8 mouse cellular contexts compared by ENCODE assay signal in the genomic region with DNA sequence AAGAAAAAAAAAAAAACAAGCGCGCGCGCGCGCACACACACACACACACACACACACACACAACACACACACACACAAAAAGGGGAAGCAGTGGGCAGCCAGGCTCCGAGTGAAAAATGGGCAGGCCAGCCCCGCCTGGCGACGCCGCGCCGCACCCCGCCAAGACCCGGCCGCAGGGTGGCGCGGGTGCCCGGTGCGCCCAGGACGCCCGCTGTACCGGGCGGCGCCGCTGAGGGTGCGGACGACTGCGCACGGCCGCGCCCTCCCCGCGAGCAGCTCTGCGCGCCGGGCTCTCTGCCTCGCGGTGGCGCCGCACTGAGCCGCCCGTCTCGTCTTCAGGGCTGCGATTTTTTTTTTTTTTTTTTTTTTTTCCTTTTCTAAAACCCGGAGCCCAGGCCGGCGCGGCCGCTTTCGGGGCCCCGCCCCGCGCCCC. TPM values are rescaled to one million over a fixed set of nuclear protein-coding genes. Genes with fewer than 3 reads are reported as not detected.
DNase-seq lines count a peak whose midpoint lies in the region; ATAC-seq and TF ChIP-seq lines count a peak whose summit lies in the region.

No protein-coding gene starts in this region.

- H3K4me3 ChIP-seq in forebrain, postnatal 0 days (ENCODE audit: low read depth, low read length) = peak overlapping the region; percentile 47
- peak overlapping the region; percentile 82 for H3K4me3 ChIP-seq in stomach, embryonic 15.5 days (replicated peaks)

- H3K36me3 ChIP-seq in forebrain, postnatal 0 days (ENCODE audit: insufficient read depth) = no peaks in the 10 kb centered on the region
- no peaks in the 10 kb centered on the region for H3K36me3 ChIP-seq in stomach, embryonic 15.5 days

- peak; percentile 60 for ATAC-seq in forebrain, postnatal 0 days
- peak; percentile 29 for ATAC-seq in megakaryocyte progenitor cell, adult 5-6 weeks (replicated peaks; ENCODE audit: poor library complexity)
- ATAC-seq in stomach, embryonic 15.5 days (ENCODE audit: insufficient read depth, low FRiP score, low read depth) = peak; percentile 19

- H3K4me1 ChIP-seq in forebrain, postnatal 0 days (ENCODE audit: insufficient read depth) = peaks cover 9% of the 10 kb centered on the region; the same call in 1 of the 2 replicates
- peaks cover 31% of the 10 kb centered on the region for H3K4me1 ChIP-seq in stomach, embryonic 15.5 days

- peak; percentile 68 for DNase-seq in layer of hippocampus, adult 11-12 months (ENCODE audit: low spot score)
- no peak for DNase-seq in layer of hippocampus, adult 18-20 months (ENCODE audit: low spot score in 2 of 2)
- DNase-seq in adrenal gland, adult (ENCODE audit: inconsistent age in 2 of 2, low spot score in 1 of 2) = peak; percentile 87 to 92
- DNase-seq in forebrain, postnatal 0 days = no peak
- peak; percentile 71 to 84 for DNase-seq in kidney, postnatal 36 days
- no peak for DNase-seq in adipocyte (ENCODE audit: low spot score)

- H3K9me3 ChIP-seq in forebrain, postnatal 0 days (ENCODE audit: low read length) = no peaks in the 10 kb centered on the region
- no peaks in the 10 kb centered on the region for H3K9me3 ChIP-seq in stomach, embryonic 15.5 days

- peak; percentile 10; the same call in 1 of the 2 replicates for TF ChIP-seq CTCF in forebrain, postnatal 0 days (IDR thresholded peaks at IDR 0.05; ENCODE audit: low read depth)

- peak overlapping the region; percentile 76 for H3K27ac ChIP-seq in forebrain, postnatal 0 days (ENCODE audit: low read depth, low read length)
- peak overlapping the region; percentile 100 for H3K27ac ChIP-seq in stomach, embryonic 15.5 days

- no peaks in the 10 kb centered on the region; the same call in 1 of the 2 replicates for H3K27me3 ChIP-seq in forebrain, postnatal 0 days (ENCODE audit: insufficient read depth, low read length)
- H3K27me3 ChIP-seq in stomach, embryonic 15.5 days (replicated peaks) = no peaks in the 10 kb centered on the region

- H3K4me2 ChIP-seq in forebrain, postnatal 0 days (ENCODE audit: low read depth) = peak overlapping the region; percentile 95
- H3K4me2 ChIP-seq in stomach, embryonic 15.5 days = peak overlapping the region; percentile 69

- peak overlapping the region; percentile 61 for H3K9ac ChIP-seq in forebrain, postnatal 0 days
- H3K9ac ChIP-seq in stomach, embryonic 15.5 days = peak overlapping the region; percentile 50

- WGBS in forebrain, postnatal 0 days = 1% methylated on average over 44 of the region's 54 CpGs
- WGBS in stomach, embryonic 15.5 days = 0% methylated on average over 43 of the region's 54 CpGs

RNA-seq across cellular contexts. Expression of a gene that starts 0.7 kb away (rescaled TPM):
- total RNA-seq in layer of hippocampus, adult 18-20 months (2021) = 10 to 100 TPM; 70.1 to 71.4 TPM
- total RNA-seq in forebrain, postnatal 0 days (2014; rRNA removed) = 20.8 and 21.9 TPM in 2 replicates
- polyA plus RNA-seq in forebrain, postnatal 0 days (2015; fragmentation: Nextera tagmentation; extraction: Ambion mirVana) = 3.0 and 4.0 TPM in 2 replicates
- total RNA-seq in megakaryocyte progenitor cell, adult 5-6 weeks (2015) = 20.8 and 25.2 TPM in 2 replicates
- 11.7 and 12.1 TPM in 2 replicates for total RNA-seq in megakaryocyte progenitor cell, adult 5-6 weeks (2017)
- 11.4 and 11.5 TPM in 2 replicates for polyA plus RNA-seq in stomach, embryonic 15.5 days (2015; fragmentation: Nextera tagmentation; extraction: Ambion mirVana)

Comparison
In these comparisons a context has a peak if more than half of its experiments do, and no peak if none do; other contexts are left out.
1. DNase-seq: peak in layer of hippocampus, adult 11-12 months (single experiment), adrenal gland, adult (2 of 2) and kidney, postnatal 36 days (2 of 2); none in layer of hippocampus, adult 18-20 months (0 of 2), forebrain, postnatal 0 days (single experiment) and adipocyte (single experiment).
2. Peak in every context shown above with its lines, with median percentiles within 50 percentile points of each other: ATAC-seq.